Comparison of ENCODE assay signal across 12 mouse cellular contexts in the genomic region with DNA sequence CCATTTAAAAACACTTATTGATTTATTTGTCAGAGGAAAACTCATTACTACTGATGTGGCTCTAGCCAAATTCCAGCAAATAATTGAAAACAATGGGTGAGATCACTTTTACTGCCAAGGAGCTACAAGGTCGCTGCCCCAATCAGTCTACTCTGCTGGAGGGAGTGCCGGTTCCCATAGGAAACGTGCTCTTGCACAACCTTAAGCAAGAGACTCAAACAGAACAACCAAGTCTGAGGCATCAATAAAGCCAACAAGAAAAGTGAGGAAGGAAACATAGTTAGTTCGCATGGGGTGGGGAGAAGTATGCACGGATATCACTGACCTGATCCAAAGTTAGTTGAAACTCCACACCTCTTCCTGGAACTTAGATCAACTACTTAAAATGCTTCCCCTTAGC.
A peak's percentile ranks its signal among the peaks of the same experiment; 100 is the strongest.
DNase-seq lines count a peak whose midpoint lies in the region; TF ChIP-seq lines count a peak whose summit lies in the region.
"Had no signal": no experiment of that assay in that cellular context is flagged by ENCODE, and none has a peak within 500 bp of the region (broad histone marks: within the 10 kb centered on the region; RNA-seq: fewer than 3 reads in every experiment).

No protein-coding gene starts in this region.

- H3K27ac ChIP-seq in gastrocnemius, adult 2 months: peak overlapping the region; percentile 59
- H3K27ac ChIP-seq: hindbrain, embryonic 13.5 days; lung, embryonic 15.5 days; neural tube, embryonic 15.5 days had no signal

- no peak overlapping the region for H3K4me3 ChIP-seq in gastrocnemius, adult 2 months
- H3K4me3 ChIP-seq: hindbrain, embryonic 13.5 days; lung, embryonic 15.5 days; neural tube, embryonic 15.5 days had no signal

- no peak for TF ChIP-seq CTCF in gastrocnemius, adult 2 months (IDR thresholded peaks at IDR 0.05)

- peak; percentile 41 for DNase-seq in gastrocnemius, adult 2 months
- DNase-seq in gastrocnemius, postnatal 4 days (ENCODE audit: low spot score in 2 of 2): no peak
- DNase-seq in lung, adult 18-20 months: peak; percentile 5 to 7
- DNase-seq in lung, postnatal 14 days: no peak
- peak; percentile 36 for DNase-seq in fibroblast of lung, adult 2 months (ENCODE audit: low read depth)
- DNase-seq in retina, embryonic 14.5 days (ENCODE audit: low spot score): peak; percentile 21
- DNase-seq in urinary bladder, postnatal 25 days (ENCODE audit: low spot score): no peak
- no peak for DNase-seq in cerebellum, adult 8-10 months
- DNase-seq: cerebellum, adult 9-11 months had no signal

- intact Hi-C loops in gastrocnemius, adult 2 months (cut with DNase I): no loop called here

Comparison
In these comparisons a context has a peak if more than half of its experiments do, and no peak if none do; other contexts are left out.
1. DNase-seq: peak in gastrocnemius, adult 2 months (single experiment), lung, adult 18-20 months (2 of 2), fibroblast of lung, adult 2 months (single experiment) and retina, embryonic 14.5 days (single experiment); none in gastrocnemius, postnatal 4 days (0 of 2), lung, postnatal 14 days (single experiment), urinary bladder, postnatal 25 days (single experiment) and cerebellum, adult 8-10 months (single experiment).